Mouse (Mus musculus) midbrain, embryonic 11.5 days (tissue): Measurements from ENCODE around the gene Prdx3. TPM values are rescaled to one million over a fixed set of nuclear protein-coding genes. Genes with fewer than 3 reads are reported as not detected.

ENCODE experiments used
- ATAC-seq: fragments of 200-750 bp; cut with Nextera tagmentation; 2 replicates; pipeline ENCODE4 v1.8.0; 2017; ENCODE audit warnings: moderate TSS enrichment, moderate library complexity; ENCODE audit not compliant: low FRiP score
- DNase-seq: peaks from one replicate; pipeline ENCODE4 v3.0.0; 2015; ENCODE audit warnings: low spot score; ENCODE audit errors: missing footprints
- H3K27ac ChIP-seq: fragments of 300-500 bp; sonication (generic); 2 replicates; pipeline ENCODE4 v1.5.1; 2014; ENCODE audit warnings: low read depth, low read length
- H3K27me3 ChIP-seq: fragments of 300-500 bp; sonication (generic); 2 replicates; pipeline ENCODE4 v1.6.1; 2014; ENCODE audit warnings: mild to moderate bottlenecking, low read length, moderate library complexity, mixed read lengths; ENCODE audit not compliant: control insufficient read depth, insufficient read depth
- H3K36me3 ChIP-seq: fragments of 300-500 bp; sonication (generic); 2 replicates; pipeline ENCODE4 v1.6.1; 2014; ENCODE audit warnings: mild to moderate bottlenecking, low read length, moderate library complexity, mixed read lengths; ENCODE audit not compliant: control insufficient read depth, insufficient read depth
- H3K4me1 ChIP-seq: fragments of 300-500 bp; sonication (generic); 2 replicates; pipeline ENCODE4 v1.6.1; 2014; ENCODE audit warnings: low read length; ENCODE audit not compliant: control insufficient read depth, insufficient read depth
- H3K4me2 ChIP-seq: fragments of 300-500 bp; sonication (generic); 2 replicates; pipeline ENCODE4 v1.6.1; 2014; ENCODE audit warnings: mild to moderate bottlenecking, moderate library complexity
- H3K4me3 ChIP-seq: fragments of 300-500 bp; sonication (generic); 2 replicates; pipeline ENCODE4 v1.5.1; 2014; ENCODE audit warnings: low read depth, low read length
- H3K9ac ChIP-seq: fragments of 300-500 bp; sonication (generic); 2 replicates; pipeline ENCODE4 v1.6.1; 2014; ENCODE audit warnings: low read length
- H3K9me3 ChIP-seq: fragments of 300-500 bp; sonication (generic); 2 replicates; pipeline ENCODE4 v1.6.1; 2016; ENCODE audit warnings: low read length; ENCODE audit not compliant: control insufficient read depth
- WGBS: fragments of 180-500 bp; shearing (Covaris S2); extraction: QIAGEN DNeasy Blood & Tissue Kit; methylation state at CpG from one replicate; pipeline ENCODE4 v1.1.7; 2014; 5-methylcytosine and 5-hydroxymethylcytosine counted together
- polyA plus RNA-seq: library from polyadenylated mRNA; unstranded; fragments of >200 nt; fragmentation: Nextera tagmentation; extraction: Ambion mirVana; gene quantifications from 2 replicates; pipeline ENCODE4 v1.2.1, GENCODE M21; 2014

Prdx3 gene
- polyA plus RNA-seq, 1 experiment from 2014 or later, result 122 TPM

DNA sequence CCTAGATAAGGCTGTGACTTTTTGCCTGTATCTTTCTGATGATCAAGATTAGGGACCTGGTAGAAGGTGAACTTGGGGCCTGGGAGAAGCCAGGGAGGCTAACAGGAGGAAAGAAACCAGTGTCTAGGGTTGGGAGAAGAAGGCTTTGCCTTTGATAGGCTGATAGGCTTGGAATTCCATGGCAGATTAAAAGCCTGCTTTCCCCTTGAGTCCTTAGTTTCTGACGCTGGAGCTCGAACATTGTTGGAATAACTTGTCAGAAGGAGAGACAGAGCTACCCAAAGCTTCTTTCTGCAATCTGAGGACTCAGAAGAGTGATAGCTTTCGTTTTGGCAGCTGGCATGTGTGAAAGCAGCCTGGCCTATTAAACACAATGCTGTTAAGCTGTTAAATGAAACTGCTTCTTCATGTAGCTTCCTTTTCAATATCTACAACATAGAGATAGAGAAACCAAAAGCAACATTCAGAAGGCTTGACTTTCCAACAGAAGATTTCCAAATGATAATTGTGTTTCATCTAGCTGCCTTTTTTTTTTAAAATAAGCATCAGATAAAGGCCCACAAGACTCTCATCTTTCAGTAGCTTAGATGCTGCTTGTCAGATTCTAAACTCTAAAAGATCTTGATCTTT, 21.0 kb upstream of the Prdx3 start:
- no peaks in the 10 kb centered on the region for H3K36me3 ChIP-seq
- 30% methylated on average over 3 of the region's 3 CpGs for WGBS
- H3K4me3 ChIP-seq, result no peak overlapping the region
- H3K9me3 ChIP-seq, result no peaks in the 10 kb centered on the region
- peaks cover 7% of the 10 kb centered on the region; the same call in 1 of the 2 replicates for H3K4me1 ChIP-seq
- ATAC-seq (no peak), DNase-seq (peak; percentile 81)
- no peaks in the 10 kb centered on the region for H3K27me3 ChIP-seq
- no peak overlapping the region for H3K27ac ChIP-seq
- no peak overlapping the region for H3K4me2 ChIP-seq
- no peak overlapping the region for H3K9ac ChIP-seq

DNA sequence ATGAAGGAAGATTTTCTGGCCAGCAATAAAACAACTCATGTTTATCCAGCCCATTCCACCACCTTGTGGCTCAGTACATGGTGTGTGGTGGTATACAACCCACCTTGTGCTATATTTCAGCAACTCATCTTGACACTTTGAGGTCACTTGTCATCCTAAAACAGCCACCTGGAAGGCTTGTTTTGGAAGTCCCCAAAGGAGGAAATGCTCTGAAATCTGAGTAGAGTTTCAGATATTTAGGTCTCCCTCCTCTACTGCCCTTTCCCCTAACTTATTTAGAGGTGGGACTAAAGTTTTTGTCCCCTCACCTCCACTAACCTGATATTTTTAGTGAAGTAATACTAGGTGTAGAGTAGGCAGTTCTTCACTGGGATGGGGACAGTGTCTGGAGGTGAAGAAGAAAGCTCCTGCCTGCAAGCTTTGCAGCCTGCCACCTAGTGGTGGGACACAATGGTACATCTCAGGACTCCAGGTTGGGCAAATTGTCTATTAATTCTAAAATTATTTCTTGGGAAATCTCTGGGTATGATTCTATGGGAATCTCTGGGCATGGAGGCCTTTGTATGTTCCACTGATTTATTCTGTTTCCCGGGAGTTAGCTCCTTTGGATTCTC, 17.7 kb upstream of the Prdx3 start:
- no peaks in the 10 kb centered on the region for H3K9me3 ChIP-seq
- H3K9ac ChIP-seq, result no peak overlapping the region
- ATAC-seq (no peak), DNase-seq (peak; percentile 93)
- no peaks in the 10 kb centered on the region for H3K36me3 ChIP-seq
- peak overlapping the region; percentile 72 for H3K4me2 ChIP-seq
- H3K4me3 ChIP-seq, result no peak overlapping the region
- peaks cover 13% of the 10 kb centered on the region for H3K4me1 ChIP-seq
- WGBS, result 37% methylated on average over 1 of the region's 1 CpGs
- no peak overlapping the region for H3K27ac ChIP-seq
- no peaks in the 10 kb centered on the region for H3K27me3 ChIP-seq

DNA sequence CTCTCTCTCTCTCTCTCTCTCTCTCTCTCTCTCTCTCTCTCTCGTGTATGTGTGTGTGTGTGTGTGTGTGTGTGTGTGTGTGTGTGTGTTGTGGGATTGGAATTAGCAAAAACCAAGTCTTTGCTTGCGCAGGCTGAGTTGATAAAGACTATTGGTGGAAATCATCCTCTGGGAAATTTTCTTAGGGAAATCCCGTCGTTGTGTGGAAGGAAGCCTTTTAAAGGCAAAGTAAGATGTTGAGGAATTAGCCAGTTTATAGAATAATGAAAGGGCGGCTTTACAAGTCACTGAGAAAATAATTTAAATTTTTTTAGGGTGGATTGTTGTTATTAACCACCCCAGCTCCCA, 16.7 kb upstream of the Prdx3 start:
- Histone ChIP-seq H3K4me3 (peak overlapping the region; percentile 85), H3K4me1 (peaks cover 13% of the 10 kb centered on the region), H3K4me2 (peak overlapping the region; percentile 72), H3K27ac (no peak overlapping the region), H3K9me3 (no peaks in the 10 kb centered on the region), H3K9ac (peak overlapping the region; percentile 73; the same call in 1 of the 2 replicates), H3K27me3 (no peaks in the 10 kb centered on the region), H3K36me3 (no peaks in the 10 kb centered on the region)
- ATAC-seq (no peak), DNase-seq (peak; percentile 91)
- 16% methylated on average over 4 of the region's 5 CpGs for WGBS

GRCm38 (mm10) chr19:60890391-60891122, 16.2 kb upstream of the Prdx3 start:
- WGBS, result under 1% methylated on average over 41 of the region's 41 CpGs
- DNase-seq, result peak; percentile 97
- peaks cover 13% of the 10 kb centered on the region for H3K4me1 ChIP-seq
- H3K9me3 ChIP-seq, result no peaks in the 10 kb centered on the region
- H3K27me3 ChIP-seq, result no peaks in the 10 kb centered on the region
- peak overlapping the region; percentile 72 for H3K4me2 ChIP-seq
- H3K36me3 ChIP-seq, result no peaks in the 10 kb centered on the region
- peak overlapping the region; percentile 85 for H3K4me3 ChIP-seq
- H3K27ac ChIP-seq, result peak overlapping the region; percentile 59
- peak; percentile 71 for ATAC-seq
- peak overlapping the region; percentile 73 for H3K9ac ChIP-seq

DNA sequence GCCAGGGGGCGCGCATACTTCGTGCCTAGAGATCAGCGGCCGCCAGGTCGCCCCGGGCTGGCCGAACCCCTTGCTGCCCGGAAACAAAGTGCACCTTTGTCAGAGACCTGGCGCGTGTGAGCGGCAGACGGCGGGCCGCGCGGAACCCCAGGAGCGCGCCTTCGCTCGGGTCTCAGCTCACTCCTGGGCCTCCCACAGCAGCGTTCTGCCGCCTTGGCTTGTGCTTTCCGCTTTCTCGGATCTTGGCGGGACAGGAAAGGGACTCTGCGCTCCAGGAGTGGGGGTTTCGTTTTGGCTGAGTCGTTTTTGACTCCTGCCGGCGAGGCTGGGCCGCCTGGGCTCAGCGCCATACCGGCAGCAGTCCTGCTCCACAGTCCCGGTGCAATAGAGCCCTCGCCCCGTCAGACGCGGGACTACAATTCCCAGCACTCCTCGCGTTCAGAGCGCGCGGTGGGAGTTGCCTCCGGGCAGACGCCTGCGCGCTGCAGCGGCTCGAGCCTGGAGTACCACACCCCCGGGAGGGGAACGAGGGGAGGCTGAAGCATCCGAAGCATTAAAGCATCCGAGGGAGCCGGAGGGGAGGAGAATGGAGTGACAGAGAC, 15.5 kb upstream of the Prdx3 start, which contains the start of gene Grk5:
Gene Grk5 (plus strand): TSS at position 36 of the 602 bp plus-strand sequence.
- ATAC-seq (peak; percentile 99), DNase-seq (peak; percentile 99)
- H3K9me3 ChIP-seq, result no peaks in the 10 kb centered on the region
- H3K4me2 ChIP-seq, result peak within 1 kb of the TSS; percentile 72
- under 1% methylated on average over 55 of the region's 55 CpGs for WGBS
- H3K9ac ChIP-seq, result peak within 1 kb of the TSS; percentile 95
- peaks cover 13% of the 10 kb centered on the region for H3K4me1 ChIP-seq
- H3K4me3 ChIP-seq, result peak within 1 kb of the TSS; percentile 85
- no peaks in the 10 kb centered on the region for H3K27me3 ChIP-seq
- H3K36me3 ChIP-seq, result no peaks in the 10 kb centered on the region
- peak within 1 kb of the TSS; percentile 92 for H3K27ac ChIP-seq

DNA sequence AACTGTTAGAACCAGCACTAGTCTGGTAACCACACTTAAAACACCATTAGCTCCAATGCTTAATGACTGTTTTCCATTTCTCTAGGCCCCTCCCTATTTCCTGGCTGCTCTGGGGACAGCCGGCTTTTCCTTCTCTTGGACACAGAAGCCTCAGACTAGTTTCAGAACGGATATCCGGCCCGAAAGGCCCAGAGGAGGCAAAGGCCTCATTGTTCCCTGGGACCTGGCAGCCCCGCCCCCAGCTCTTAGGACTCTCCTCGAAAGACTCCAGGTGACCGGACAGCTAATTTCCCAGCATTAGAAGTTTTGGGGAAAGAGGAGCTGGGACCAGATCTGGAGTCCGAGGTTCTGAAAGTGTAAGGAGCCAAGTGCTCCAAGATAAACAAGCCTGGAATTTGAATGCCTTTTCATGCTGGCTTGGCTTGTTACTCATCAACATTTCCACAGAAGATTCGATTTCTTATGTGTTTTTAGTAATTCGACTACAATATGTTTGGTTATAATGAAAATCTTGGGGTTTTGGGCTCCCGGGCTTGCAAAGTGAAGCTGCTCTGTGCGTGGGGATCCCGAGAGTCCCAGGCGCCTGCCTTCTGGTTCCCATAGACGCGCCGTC, 14.9 kb upstream of the Prdx3 start:
- Histone ChIP-seq H3K27me3 (no peaks in the 10 kb centered on the region), H3K4me2 (peak overlapping the region; percentile 72), H3K9me3 (no peaks in the 10 kb centered on the region), H3K36me3 (no peaks in the 10 kb centered on the region), H3K27ac (peak overlapping the region; percentile 92; the same call in 1 of the 2 replicates), H3K4me3 (peak overlapping the region; percentile 85), H3K4me1 (peaks cover 13% of the 10 kb centered on the region), H3K9ac (peak overlapping the region; percentile 95)
- ATAC-seq (no peak), DNase-seq (no peak)
- WGBS, result 5% methylated on average over 17 of the region's 17 CpGs

DNA sequence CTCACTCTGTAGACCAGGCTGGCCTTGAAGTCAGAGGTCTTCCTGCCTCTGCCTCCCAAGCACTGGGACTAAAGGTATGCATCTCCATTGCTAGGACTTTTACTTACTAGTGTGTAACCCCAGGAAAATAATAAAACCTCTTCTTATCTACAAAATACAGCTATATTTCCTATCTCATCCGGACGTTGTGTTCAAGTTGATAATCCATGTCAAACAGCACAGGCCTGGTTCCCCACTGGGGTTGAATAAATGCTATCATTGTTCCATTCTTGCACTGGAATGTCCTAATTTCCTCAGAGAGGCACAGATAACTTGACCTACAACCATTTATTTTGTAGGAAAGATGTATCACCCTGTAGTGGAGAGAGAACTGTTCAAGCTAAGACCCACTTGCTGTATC, 13.3 kb upstream of the Prdx3 start:
- DNase-seq (peak; percentile 35), ATAC-seq (no peak)
- 87% methylated on average over 2 of the region's 2 CpGs for WGBS
- H3K36me3 ChIP-seq, result no peaks in the 10 kb centered on the region
- H3K27ac ChIP-seq, result no peak overlapping the region
- no peak overlapping the region for H3K4me3 ChIP-seq
- H3K9me3 ChIP-seq, result no peaks in the 10 kb centered on the region
- no peak overlapping the region for H3K4me2 ChIP-seq
- no peak overlapping the region for H3K9ac ChIP-seq
- peaks cover 13% of the 10 kb centered on the region for H3K4me1 ChIP-seq
- no peaks in the 10 kb centered on the region for H3K27me3 ChIP-seq

DNA sequence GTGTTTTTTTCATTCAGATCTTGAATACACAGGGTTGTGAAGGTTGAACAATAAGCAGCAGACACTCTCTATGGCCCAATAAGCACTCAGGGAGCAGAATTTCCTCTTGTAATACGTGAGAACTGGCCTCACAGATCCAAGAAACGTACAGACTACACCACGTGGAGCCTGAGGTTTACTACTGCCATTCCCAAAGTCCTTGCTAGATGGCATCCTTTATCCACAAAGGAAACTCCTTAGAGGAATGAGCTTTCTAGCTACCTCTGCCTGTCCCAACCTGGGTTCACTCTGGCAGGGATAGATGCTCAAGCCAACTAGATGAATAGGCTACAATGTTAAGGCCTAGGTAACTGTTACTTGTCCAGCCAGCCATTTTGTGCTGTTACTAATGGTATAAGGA, 8.8 kb upstream of the Prdx3 start:
- H3K36me3 ChIP-seq, result no peaks in the 10 kb centered on the region
- no peak overlapping the region for H3K4me2 ChIP-seq
- H3K9me3 ChIP-seq, result no peaks in the 10 kb centered on the region
- ATAC-seq (no peak), DNase-seq (no peak)
- no peak overlapping the region for H3K27ac ChIP-seq
- H3K9ac ChIP-seq, result no peak overlapping the region
- H3K27me3 ChIP-seq, result no peaks in the 10 kb centered on the region
- no peaks in the 10 kb centered on the region for H3K4me1 ChIP-seq
- no peak overlapping the region for H3K4me3 ChIP-seq
- 5% methylated on average over 3 of the region's 3 CpGs for WGBS
